Mouse (Mus musculus) skeletal muscle tissue, postnatal 0 days (tissue): ENCODE data around the gene Gm8005. TPM values are rescaled to one million over a fixed set of nuclear protein-coding genes. Genes with fewer than 3 reads are reported as not detected.

Experiments used
- polyA plus RNA-seq: library from polyadenylated mRNA; unstranded; fragments of >200 nt; fragmentation: Nextera tagmentation; extraction: Ambion mirVana; gene quantifications from 2 replicates; pipeline ENCODE4 v1.2.1, GENCODE M21; 2015

The Gm8005 gene
- not detected in 2 replicates for polyA plus RNA-seq

GRCm38 (mm10) chr14:42439573-42439972, at the start of gene Gm8005:
TSS of gene Gm8005 (minus strand) at chr14:42439673.

GRCm38 (mm10) chr14:42463581-42463980, 24.1 kb upstream of the Gm8005 start, which contains the start of gene Gm8011:
TSS of gene Gm8011 (plus strand) at chr14:42463881.

Other genes with a start within 250 kb of the Gm8005 start
- gene Gm3573, start 248.9 kb downstream of the Gm8005 start, polyA plus RNA-seq, result not detected in 2 replicates
- not detected in 2 replicates for gene Gm17026, start 179.6 kb downstream of the Gm8005 start, polyA plus RNA-seq
- gene Gm9611, start 142.3 kb downstream of the Gm8005 start, polyA plus RNA-seq, result not detected in 2 replicates
- gene Gm7995, start 129.5 kb downstream of the Gm8005 start, polyA plus RNA-seq, result not detected in 2 replicates
- gene Gm8011, start 24.2 kb upstream of the Gm8005 start, polyA plus RNA-seq, result not detected in 2 replicates
- gene Gm8020, start 62.7 kb upstream of the Gm8005 start, polyA plus RNA-seq, result not detected in 2 replicates
- gene Gm8024, start 84.6 kb upstream of the Gm8005 start, polyA plus RNA-seq, result not detected in 2 replicates
- gene Gm17124, start 160.2 kb upstream of the Gm8005 start, polyA plus RNA-seq, result not detected in 2 replicates
- gene Gm3633, start 202.2 kb upstream of the Gm8005 start, polyA plus RNA-seq, result not detected in 2 replicates
- not detected in 2 replicates for gene Gm10378, start 216.3 kb upstream of the Gm8005 start, polyA plus RNA-seq